In genomic region chr2:119304391-119304790, GRCm38 (mm10) we compare ENCODE assay signal across 14 mouse cellular contexts. TPM values are rescaled to one million over a fixed set of nuclear protein-coding genes. Genes with fewer than 3 reads are reported as not detected.
DNase-seq lines count a peak whose midpoint lies in the region; ATAC-seq lines count a peak whose summit lies in the region.
"Had no signal": no experiment of that assay in that cellular context is flagged by ENCODE, and none has a peak within 500 bp of the region (broad histone marks: within the 10 kb centered on the region; RNA-seq: fewer than 3 reads in every experiment).

No protein-coding gene starts in this region.

- 58% methylated on average over 3 of the region's 3 CpGs for WGBS in forebrain, embryonic 10.5 days
- 51% methylated on average over 3 of the region's 3 CpGs for WGBS in forebrain, embryonic 13.5 days
- WGBS in intestine, embryonic 15.5 days, result 45% methylated on average over 3 of the region's 3 CpGs
- WGBS in intestine, embryonic 16.5 days, result 42% methylated on average over 3 of the region's 3 CpGs
- 21% methylated on average over 3 of the region's 3 CpGs for WGBS in liver, embryonic 16.5 days (ENCODE audit: insufficient replicate concordance)

- H3K27ac ChIP-seq in forebrain, embryonic 10.5 days, result 0 out of 2 replicates have a peak overlapping the region, but pooled peaks have one; percentile 22
- H3K27ac ChIP-seq in forebrain, embryonic 13.5 days, result no peak overlapping the region
- 0 out of 2 replicates have a peak overlapping the region, but pooled peaks have one; percentile 64 for H3K27ac ChIP-seq in intestine, embryonic 15.5 days
- no peak overlapping the region for H3K27ac ChIP-seq in intestine, embryonic 16.5 days (ENCODE audit: low read length)
- peak overlapping the region; percentile 35; the same call in 1 of the 2 replicates for H3K27ac ChIP-seq in liver, embryonic 16.5 days (ENCODE audit: low read length)

- peaks cover 42% of the 10 kb centered on the region for H3K4me1 ChIP-seq in forebrain, embryonic 10.5 days
- peaks cover 28% of the 10 kb centered on the region for H3K4me1 ChIP-seq in forebrain, embryonic 13.5 days
- H3K4me1 ChIP-seq in intestine, embryonic 15.5 days (replicated peaks), result peaks cover 32% of the 10 kb centered on the region
- H3K4me1 ChIP-seq in intestine, embryonic 16.5 days (ENCODE audit: control insufficient read depth, insufficient read depth, low read length), result peaks cover 31% of the 10 kb centered on the region
- peaks cover 43% of the 10 kb centered on the region for H3K4me1 ChIP-seq in liver, embryonic 16.5 days (ENCODE audit: control insufficient read depth, low read depth, low read length)

- H3K9me3 ChIP-seq in forebrain, embryonic 10.5 days, result no peaks in the 10 kb centered on the region
- H3K9me3 ChIP-seq in forebrain, embryonic 13.5 days (replicated peaks), result no peaks in the 10 kb centered on the region
- H3K9me3 ChIP-seq in intestine, embryonic 15.5 days, result no peaks in the 10 kb centered on the region
- no peaks in the 10 kb centered on the region for H3K9me3 ChIP-seq in intestine, embryonic 16.5 days (ENCODE audit: control insufficient read depth, low read length)
- no peaks in the 10 kb centered on the region for H3K9me3 ChIP-seq in liver, embryonic 16.5 days (replicated peaks; ENCODE audit: control insufficient read depth, low read length)
- H3K9me3 ChIP-seq: midbrain, embryonic 12.5 days; stomach, embryonic 15.5 days had no signal

- no peak overlapping the region for H3K4me2 ChIP-seq in forebrain, embryonic 13.5 days
- H3K4me2 ChIP-seq in intestine, embryonic 15.5 days (replicated peaks), result no peak overlapping the region
- no peak overlapping the region for H3K4me2 ChIP-seq in intestine, embryonic 16.5 days (ENCODE audit: low read depth, low read length)
- H3K4me2 ChIP-seq in liver, embryonic 16.5 days (ENCODE audit: low read depth, low read length), result no peak overlapping the region
- H3K4me2 ChIP-seq: midbrain, embryonic 12.5 days; stomach, embryonic 15.5 days had no signal

- H3K4me3 ChIP-seq in forebrain, embryonic 10.5 days, result no peak overlapping the region
- no peak overlapping the region for H3K4me3 ChIP-seq in forebrain, embryonic 13.5 days
- H3K4me3 ChIP-seq in intestine, embryonic 15.5 days (replicated peaks), result no peak overlapping the region
- H3K4me3 ChIP-seq in intestine, embryonic 16.5 days (ENCODE audit: low read length), result no peak overlapping the region
- no peak overlapping the region for H3K4me3 ChIP-seq in liver, embryonic 16.5 days (ENCODE audit: low read depth, low read length)
- H3K4me3 ChIP-seq: midbrain, embryonic 12.5 days; stomach, embryonic 15.5 days had no signal

- peaks cover 3% of the 10 kb centered on the region for H3K36me3 ChIP-seq in forebrain, embryonic 10.5 days (replicated peaks)
- H3K36me3 ChIP-seq in forebrain, embryonic 13.5 days (ENCODE audit: poor library complexity, severe bottlenecking), result peaks cover 4% of the 10 kb centered on the region
- H3K36me3 ChIP-seq in intestine, embryonic 15.5 days, result no peaks in the 10 kb centered on the region
- H3K36me3 ChIP-seq in intestine, embryonic 16.5 days (ENCODE audit: control insufficient read depth, insufficient read depth, low read length), result 0 out of 2 replicates have a peak, but pooled peaks cover 2% of the 10 kb centered on the region
- H3K36me3 ChIP-seq in liver, embryonic 16.5 days (ENCODE audit: control insufficient read depth, insufficient read depth), result no peaks in the 10 kb centered on the region; the same call in 1 of the 2 replicates
- H3K36me3 ChIP-seq: midbrain, embryonic 12.5 days; stomach, embryonic 15.5 days had no signal

- H3K9ac ChIP-seq in forebrain, embryonic 13.5 days, result no peak overlapping the region
- H3K9ac ChIP-seq in intestine, embryonic 15.5 days, result no peak overlapping the region
- H3K9ac ChIP-seq in intestine, embryonic 16.5 days (ENCODE audit: low read depth, low read length), result no peak overlapping the region
- no peak overlapping the region for H3K9ac ChIP-seq in liver, embryonic 16.5 days (ENCODE audit: low read depth, low read length)
- H3K9ac ChIP-seq: forebrain, postnatal 0 days; midbrain, embryonic 12.5 days; stomach, embryonic 15.5 days had no signal

- ATAC-seq in forebrain, embryonic 13.5 days, result no peak
- ATAC-seq in intestine, embryonic 15.5 days, result no peak
- ATAC-seq in intestine, embryonic 16.5 days, result no peak
- ATAC-seq in liver, embryonic 16.5 days (ENCODE audit: low read depth), result peak; percentile 28
- ATAC-seq in inflammation-experienced regulatory T-cells, adult 6 months, result no peak
- ATAC-seq: forebrain, postnatal 0 days had no signal

- H3K27me3 ChIP-seq in forebrain, embryonic 10.5 days (ENCODE audit: poor library complexity, severe bottlenecking), result 0 out of 2 replicates have a peak, but pooled peaks cover 4% of the 10 kb centered on the region
- H3K27me3 ChIP-seq in forebrain, embryonic 13.5 days, result peaks cover 8% of the 10 kb centered on the region; the same call in 1 of the 2 replicates
- H3K27me3 ChIP-seq in intestine, embryonic 15.5 days (replicated peaks), result no peaks in the 10 kb centered on the region
- H3K27me3 ChIP-seq in intestine, embryonic 16.5 days (replicated peaks; ENCODE audit: control insufficient read depth, insufficient read depth, low read length), result no peaks in the 10 kb centered on the region
- H3K27me3 ChIP-seq in liver, embryonic 16.5 days (ENCODE audit: control insufficient read depth, insufficient read depth, low read depth, low read length), result no peaks in the 10 kb centered on the region; the same call in 1 of the 2 replicates
- H3K27me3 ChIP-seq: stomach, embryonic 15.5 days had no signal

- DNase-seq in forebrain, embryonic 10.5 days (ENCODE audit: extremely low spot score, low spot score), result no peak
- peak; percentile 48 for DNase-seq in MEL-GATA-1-ER (ENCODE audit: extremely low read depth, low read depth)
- no peak for DNase-seq in B cell, adult 2 months
- DNase-seq: cerebellum, adult 2 months; forebrain, postnatal 0 days; gastrocnemius, postnatal 14 days; thymus, postnatal 25 days had no signal

RNA-seq across cellular contexts. Expression of gene Vps18, which starts 15.9 kb away (rescaled TPM):
- 23.0 and 23.6 TPM in 2 replicates for polyA plus RNA-seq in forebrain, embryonic 10.5 days (2016; fragmentation: Nextera tagmentation; extraction: Ambion mirVana)
- 21.2 and 23.5 TPM in 2 replicates for polyA plus RNA-seq in forebrain, embryonic 13.5 days (2015; fragmentation: Nextera tagmentation; extraction: Ambion mirVana)
- 20.9 and 22.5 TPM in 2 replicates for polyA plus RNA-seq in intestine, embryonic 15.5 days (2015; fragmentation: Nextera tagmentation; extraction: Ambion mirVana)
- 25.5 and 29.6 TPM in 2 replicates for polyA plus RNA-seq in intestine, embryonic 16.5 days (2015; fragmentation: Nextera tagmentation; extraction: Ambion mirVana)
- 5.5 and 6.3 TPM in 2 replicates for polyA plus RNA-seq in liver, embryonic 16.5 days (2015; fragmentation: Nextera tagmentation; extraction: Ambion mirVana)
- 1 to 10 TPM; 5.5 to 6.1 (median 5.9) TPM for polyA plus RNA-seq in inflammation-experienced regulatory T-cells, adult 6 months (2017; shearing (Covaris generic))

RNA-seq across cellular contexts. Expression of gene Dll4, which starts 21.2 kb away (rescaled TPM):
- polyA plus RNA-seq in forebrain, embryonic 10.5 days (2016; fragmentation: Nextera tagmentation; extraction: Ambion mirVana), result 3.3 and 4.0 TPM in 2 replicates
- 3.9 and 4.0 TPM in 2 replicates for polyA plus RNA-seq in forebrain, embryonic 13.5 days (2015; fragmentation: Nextera tagmentation; extraction: Ambion mirVana)
- polyA plus RNA-seq in intestine, embryonic 15.5 days (2015; fragmentation: Nextera tagmentation; extraction: Ambion mirVana), result 8.3 and 8.4 TPM in 2 replicates
- 8.4 and 8.7 TPM in 2 replicates for polyA plus RNA-seq in intestine, embryonic 16.5 days (2015; fragmentation: Nextera tagmentation; extraction: Ambion mirVana)
- 2.0 and 2.1 TPM in 2 replicates for polyA plus RNA-seq in liver, embryonic 16.5 days (2015; fragmentation: Nextera tagmentation; extraction: Ambion mirVana)
- polyA plus RNA-seq in inflammation-experienced regulatory T-cells, adult 6 months (2017; shearing (Covaris generic)), result not detected

RNA-seq across cellular contexts. Expression of gene Rhov, which starts 33.3 kb away (rescaled TPM):
- 0.44 and 0.58 TPM in 2 replicates for polyA plus RNA-seq in forebrain, embryonic 10.5 days (2016; fragmentation: Nextera tagmentation; extraction: Ambion mirVana)
- 6.2 and 8.0 TPM in 2 replicates for polyA plus RNA-seq in forebrain, embryonic 13.5 days (2015; fragmentation: Nextera tagmentation; extraction: Ambion mirVana)
- polyA plus RNA-seq in intestine, embryonic 15.5 days (2015; fragmentation: Nextera tagmentation; extraction: Ambion mirVana), result 5.2 and 7.1 TPM in 2 replicates
- 3.9 and 4.1 TPM in 2 replicates for polyA plus RNA-seq in intestine, embryonic 16.5 days (2015; fragmentation: Nextera tagmentation; extraction: Ambion mirVana)
- polyA plus RNA-seq in liver, embryonic 16.5 days (2015; fragmentation: Nextera tagmentation; extraction: Ambion mirVana), result 0.20 TPM in 1 of 2 replicates, not detected in the other
- polyA plus RNA-seq in inflammation-experienced regulatory T-cells, adult 6 months (2017; shearing (Covaris generic)), result under 1 TPM in 1 of 3 experiments, not detected in 2; 0.57 TPM

RNA-seq across cellular contexts. Expression of gene Chac1, which starts 46.6 kb away (rescaled TPM):
- 1.3 and 1.4 TPM in 2 replicates for polyA plus RNA-seq in forebrain, embryonic 10.5 days (2016; fragmentation: Nextera tagmentation; extraction: Ambion mirVana)
- 2.3 and 3.4 TPM in 2 replicates for polyA plus RNA-seq in forebrain, embryonic 13.5 days (2015; fragmentation: Nextera tagmentation; extraction: Ambion mirVana)
- 2.3 and 2.7 TPM in 2 replicates for polyA plus RNA-seq in intestine, embryonic 15.5 days (2015; fragmentation: Nextera tagmentation; extraction: Ambion mirVana)
- polyA plus RNA-seq in intestine, embryonic 16.5 days (2015; fragmentation: Nextera tagmentation; extraction: Ambion mirVana), result 2.7 and 6.0 TPM in 2 replicates
- polyA plus RNA-seq in liver, embryonic 16.5 days (2015; fragmentation: Nextera tagmentation; extraction: Ambion mirVana), result 6.2 and 8.5 TPM in 2 replicates
- polyA plus RNA-seq in inflammation-experienced regulatory T-cells, adult 6 months (2017; shearing (Covaris generic)), result not detected

Comparison
In these comparisons a context has a peak if more than half of its experiments do, and no peak if none do; other contexts are left out.
1. H3K27ac ChIP-seq: peak in forebrain, embryonic 10.5 days (single experiment), intestine, embryonic 15.5 days (single experiment) and liver, embryonic 16.5 days (single experiment); none in forebrain, embryonic 13.5 days (single experiment) and intestine, embryonic 16.5 days (single experiment).